Mouse (Mus musculus) C2C12 (cell line): ENCODE measurements around the gene Hdgfl1. TPM values are rescaled to one million over a fixed set of nuclear protein-coding genes. Genes with fewer than 3 reads are reported as not detected.

Experiments
- H3K27me3 ChIP-seq: one replicate; pipeline ENCODE4 v1.6.1; 2011; ENCODE audit not compliant: control insufficient read depth, insufficient read depth, insufficient read length
- H3K36me3 ChIP-seq: one replicate; pipeline ENCODE4 v1.6.1; 2011; ENCODE audit not compliant: control insufficient read depth, insufficient read depth
- H3K4me3 ChIP-seq: one replicate; pipeline ENCODE4 v1.5.1; 2011; ENCODE audit warnings: mild to moderate bottlenecking, control low read depth; ENCODE audit not compliant: poor library complexity, insufficient read depth, severe bottlenecking
- H3K79me2 ChIP-seq: one replicate; pipeline ENCODE4 v1.6.1; 2011; ENCODE audit not compliant: control insufficient read depth, insufficient read depth
- H3K79me3 ChIP-seq: one replicate; pipeline ENCODE4 v1.6.1; 2011; ENCODE audit warnings: low read depth, control low read depth
- H3ac ChIP-seq: one replicate; pipeline ENCODE3; 2011; ENCODE audit warnings: low read depth; ENCODE audit not compliant: control insufficient read depth, insufficient read length
- CEBPB ChIP-seq: IDR thresholded peaks from one replicate; pipeline ENCODE4 v1.6.1; 2011; ENCODE audit warnings: low read depth, mild to moderate bottlenecking, control low read depth, moderate library complexity
- CTCF ChIP-seq: IDR thresholded peaks from one replicate; pipeline ENCODE4 v1.5.1; 2011; ENCODE audit not compliant: control insufficient read depth, insufficient read depth, insufficient read length
- FOSL1 ChIP-seq: IDR thresholded peaks from one replicate; pipeline ENCODE4 v1.8.0; 2011; ENCODE audit warnings: mild to moderate bottlenecking, low read length; ENCODE audit not compliant: poor library complexity, insufficient read depth, severe bottlenecking
- MAX ChIP-seq: IDR thresholded peaks from one replicate; pipeline ENCODE4 v1.6.1; 2011; ENCODE audit warnings: mild to moderate bottlenecking, control low read depth
- MYOD1 ChIP-seq: IDR thresholded peaks from one replicate; pipeline ENCODE4 v1.6.1; 2011; ENCODE audit warnings: low read depth; ENCODE audit not compliant: control insufficient read depth, insufficient read length
- MYOG ChIP-seq: IDR thresholded peaks from one replicate; pipeline ENCODE4 v1.6.1; 2011; ENCODE audit not compliant: control insufficient read depth, insufficient read length; ENCODE audit errors: extremely low read depth
- USF1 ChIP-seq: IDR thresholded peaks from one replicate; pipeline ENCODE4 v1.6.1; 2011; ENCODE audit warnings: low read depth, mild to moderate bottlenecking, control low read depth, moderate library complexity
- polyA plus RNA-seq: library from polyadenylated mRNA; unstranded; fragments of >200 nt; fragmentation: generic; extraction: Trizol; gene quantifications from one replicate; pipeline ENCODE4 v1.2.1, GENCODE M21; 2012; ENCODE audit warnings: missing spikeins

Gene Hdgfl1
- polyA plus RNA-seq, 1 experiment: not detected

DNA sequence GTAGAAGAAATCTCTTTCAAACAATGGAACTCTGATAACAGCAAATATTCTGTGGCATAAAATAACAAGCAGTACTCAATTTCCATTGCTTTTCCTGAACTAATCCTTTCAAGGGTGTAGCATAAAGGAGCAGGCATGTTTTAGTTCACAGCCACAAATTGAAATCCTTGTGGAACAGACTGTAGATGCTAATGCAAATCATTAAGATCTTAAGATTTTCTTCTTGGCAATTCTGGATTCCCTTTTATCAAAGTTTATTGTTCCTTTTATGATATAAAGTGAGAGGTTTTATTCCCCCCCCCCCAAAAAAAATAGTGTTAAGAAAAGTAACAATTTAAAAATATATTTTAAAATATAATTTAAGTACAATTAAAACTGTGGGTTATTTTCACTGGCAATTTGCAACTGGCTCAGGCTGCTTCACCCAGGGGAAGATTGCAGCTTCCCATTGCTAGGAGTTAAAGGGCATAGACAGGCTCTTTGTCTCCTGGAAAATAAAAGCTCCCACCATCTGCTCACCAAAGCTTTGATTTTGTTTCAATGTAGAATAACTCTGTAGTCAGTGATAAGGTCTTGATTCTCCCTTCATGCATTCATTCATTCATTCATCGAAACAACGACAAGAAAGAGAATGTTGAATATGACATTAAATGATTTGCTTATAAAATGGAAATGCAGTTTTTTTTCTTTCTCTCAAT, 24.1 kb downstream of the Hdgfl1 start:
- H3K4me3 ChIP-seq: no peak overlapping the region
- no peaks in the 10 kb centered on the region for H3K79me2 ChIP-seq

DNA sequence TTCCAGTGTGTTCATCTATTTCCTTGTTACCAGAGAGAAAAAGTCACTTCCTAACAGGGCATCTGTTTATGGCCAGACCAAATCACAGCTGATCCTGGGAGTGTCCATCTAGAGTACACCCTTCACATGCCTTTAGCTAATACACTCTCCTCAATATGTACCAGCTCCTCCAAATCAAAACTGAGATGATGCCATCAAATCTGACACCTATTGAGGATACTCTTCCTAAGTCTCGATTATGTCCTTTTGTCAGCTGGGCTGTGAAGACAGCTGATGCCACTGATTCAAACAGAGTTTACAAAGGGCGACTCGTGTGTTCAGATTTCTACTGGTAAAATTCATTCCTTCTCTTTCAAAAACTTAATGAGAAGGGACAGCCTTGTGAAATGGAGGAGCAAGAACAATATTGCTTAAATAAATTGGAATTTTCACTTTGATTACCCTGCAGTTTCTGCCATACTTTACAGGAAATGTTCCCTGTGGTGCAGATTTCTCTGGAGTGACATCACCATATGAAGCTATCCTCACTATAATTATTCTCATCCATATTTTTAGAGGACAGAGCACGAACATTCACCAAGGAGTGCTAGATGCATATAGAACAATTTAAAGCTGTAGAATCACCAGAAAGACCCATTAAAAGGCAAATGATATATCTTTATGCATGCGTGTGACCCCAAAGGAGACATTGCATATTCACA, 24.8 kb downstream of the Hdgfl1 start:
- no peaks in the 10 kb centered on the region for H3K79me3 ChIP-seq
- H3K36me3 ChIP-seq: no peaks in the 10 kb centered on the region
- no peak overlapping the region for H3ac ChIP-seq
- H3K27me3 ChIP-seq: no peaks in the 10 kb centered on the region
- no peak overlapping the region for H3K4me3 ChIP-seq
- no peak for TF ChIP-seq MYOG
- TF ChIP-seq FOSL1: no peak
- TF ChIP-seq MAX: no peak
- TF ChIP-seq CEBPB: no peak
- TF ChIP-seq CTCF: no peak
- TF ChIP-seq USF1: no peak
- no peak for TF ChIP-seq MYOD1
- H3K79me2 ChIP-seq: no peaks in the 10 kb centered on the region

More for the DNA sequence above, 24.1 kb downstream of the Hdgfl1 start:
- Histone ChIP-seq H3K36me3 (no peaks in the 10 kb centered on the region), H3ac (no peak overlapping the region), H3K27me3 (no peaks in the 10 kb centered on the region), H3K79me3 (no peaks in the 10 kb centered on the region)
- TF ChIP-seq FOSL1 (no peak), MAX (no peak), MYOD1 (no peak), CTCF (no peak), CEBPB (no peak), MYOG (no peak), USF1 (no peak)

DNA sequence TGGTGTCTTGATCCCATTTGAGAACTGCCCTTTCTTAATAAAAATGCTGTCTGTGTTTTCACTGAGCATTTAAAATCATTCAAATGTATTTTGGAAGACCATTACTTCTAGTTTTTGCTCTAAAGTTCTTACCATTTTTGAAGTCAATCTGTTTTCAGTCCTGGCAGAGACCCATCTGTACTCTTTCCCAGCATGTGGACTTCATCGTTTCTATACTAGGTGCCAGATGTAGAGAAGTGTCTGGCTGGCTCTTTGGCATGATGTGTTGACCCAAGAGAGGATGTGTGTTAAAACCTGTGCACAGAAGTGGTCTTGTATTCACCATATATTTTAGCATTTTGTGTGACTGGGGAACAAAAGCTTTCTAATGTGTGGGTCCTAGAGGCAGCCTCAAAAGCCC, 25.9 kb downstream of the Hdgfl1 start:
- no peak for TF ChIP-seq FOSL1
- no peak for TF ChIP-seq MYOG
- TF ChIP-seq CTCF: no peak
- TF ChIP-seq CEBPB: no peak
- TF ChIP-seq USF1: no peak
- no peak for TF ChIP-seq MAX
- Histone ChIP-seq H3K79me3 (no peaks in the 10 kb centered on the region), H3K4me3 (no peak overlapping the region), H3K27me3 (no peaks in the 10 kb centered on the region), H3K79me2 (no peaks in the 10 kb centered on the region), H3K36me3 (no peaks in the 10 kb centered on the region), H3ac (no peak overlapping the region)

DNA sequence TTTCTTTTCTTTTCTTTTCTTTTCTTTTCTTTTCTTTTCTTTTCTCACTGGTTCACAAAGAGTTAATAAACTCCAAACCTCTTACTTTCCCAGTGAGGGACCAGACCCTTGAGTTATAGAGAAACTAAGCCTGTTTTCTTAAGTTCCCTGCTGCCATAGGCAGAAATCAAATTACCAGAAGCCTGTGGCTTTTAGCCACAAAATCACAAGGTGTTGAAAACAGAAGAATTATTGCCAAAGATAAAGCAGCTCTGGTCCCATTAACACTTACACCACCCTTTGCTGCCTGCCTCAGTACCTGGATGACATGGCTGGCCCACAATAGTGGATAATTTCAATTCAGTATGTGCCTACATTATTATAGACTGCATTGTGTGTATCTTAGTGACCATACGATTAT, 35.0 kb downstream of the Hdgfl1 start:
- no peaks in the 10 kb centered on the region for H3K79me2 ChIP-seq
- no peaks in the 10 kb centered on the region for H3K36me3 ChIP-seq
- H3K27me3 ChIP-seq: no peaks in the 10 kb centered on the region
- H3K4me3 ChIP-seq: no peak overlapping the region
- TF ChIP-seq CTCF (no peak), MYOG (no peak), USF1 (no peak), CEBPB (no peak), MAX (no peak), FOSL1 (no peak)
- H3K79me3 ChIP-seq: no peaks in the 10 kb centered on the region
- no peak overlapping the region for H3ac ChIP-seq

DNA sequence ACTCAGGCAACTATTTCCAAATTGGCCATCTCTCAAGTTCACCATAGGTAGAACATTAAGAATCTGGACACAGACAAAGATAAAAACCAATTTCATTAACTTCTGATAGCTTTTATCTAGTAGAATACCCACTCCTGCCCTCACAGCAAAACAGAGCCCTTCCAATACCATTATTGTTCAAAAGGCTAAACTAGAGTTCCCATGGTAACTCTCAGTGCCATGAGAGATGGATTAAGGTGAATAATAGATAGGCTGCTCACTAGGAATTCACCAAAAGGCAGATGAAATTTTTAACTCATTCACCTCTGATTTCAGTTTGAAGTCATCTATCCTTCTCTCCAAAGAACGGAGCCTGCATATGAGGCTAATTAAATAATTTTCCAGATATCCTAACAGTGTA, 45.7 kb downstream of the Hdgfl1 start:
- Histone ChIP-seq H3K27me3 (no peaks in the 10 kb centered on the region), H3K36me3 (no peaks in the 10 kb centered on the region), H3ac (no peak overlapping the region), H3K79me2 (no peaks in the 10 kb centered on the region), H3K4me3 (no peak overlapping the region), H3K79me3 (no peaks in the 10 kb centered on the region)
- no peak for TF ChIP-seq FOSL1
- TF ChIP-seq CTCF: no peak
- no peak for TF ChIP-seq USF1
- no peak for TF ChIP-seq MYOD1
- TF ChIP-seq CEBPB: no peak
- TF ChIP-seq MYOG: no peak
- no peak for TF ChIP-seq MAX
